Comparison of ENCODE assay signal across 18 mouse cellular contexts in genomic region chr14:101469475-101470093, GRCm38 (mm10).
"Had no signal": no experiment of that assay in that cellular context is flagged by ENCODE, and none has a peak within 500 bp of the region (broad histone marks: within the 10 kb centered on the region; RNA-seq: fewer than 3 reads in every experiment).

No protein-coding gene starts in this region.

- H3K27ac ChIP-seq: lung, embryonic 15.5 days; macrophage; midbrain, embryonic 13.5 days; midbrain, embryonic 15.5 days; neural tube, embryonic 12.5 days; stomach, embryonic 15.5 days; stomach, postnatal 0 days had no signal

- H3K9ac ChIP-seq: liver, postnatal 0 days; lung, embryonic 15.5 days; midbrain, embryonic 13.5 days; midbrain, embryonic 15.5 days; neural tube, embryonic 12.5 days; stomach, embryonic 15.5 days had no signal

- H3K36me3 ChIP-seq: lung, embryonic 15.5 days; midbrain, embryonic 13.5 days; midbrain, embryonic 15.5 days; neural tube, embryonic 12.5 days; stomach, embryonic 15.5 days had no signal

- DNase-seq: liver, postnatal 0 days; lung, adult 2 months; lung, postnatal 14 days; lung, postnatal 36 days; right cerebral cortex, postnatal 14 days; thymus, adult 2 months; thymus, postnatal 25 days; thymus, postnatal 4 days had no signal

- ATAC-seq: liver, postnatal 0 days; lung, postnatal 0 days; midbrain, embryonic 13.5 days; midbrain, embryonic 15.5 days had no signal

- H3K27me3 ChIP-seq: lung, embryonic 15.5 days; megakaryocyte, embryonic 14.5 days; midbrain, embryonic 13.5 days; midbrain, embryonic 15.5 days; neural tube, embryonic 12.5 days; stomach, embryonic 15.5 days had no signal

- H3K4me1 ChIP-seq: lung, embryonic 15.5 days; midbrain, embryonic 13.5 days; midbrain, embryonic 15.5 days; neural tube, embryonic 12.5 days; stomach, embryonic 15.5 days had no signal

- H3K4me3 ChIP-seq: lung, embryonic 15.5 days; megakaryocyte, embryonic 14.5 days; midbrain, embryonic 13.5 days; midbrain, embryonic 15.5 days; neural tube, embryonic 12.5 days; stomach, embryonic 15.5 days had no signal

- H3K4me2 ChIP-seq: lung, embryonic 15.5 days; midbrain, embryonic 11.5 days; midbrain, embryonic 13.5 days; midbrain, embryonic 15.5 days; neural tube, embryonic 12.5 days; stomach, embryonic 15.5 days had no signal

- H3K9me3 ChIP-seq: lung, embryonic 15.5 days; midbrain, embryonic 13.5 days; midbrain, embryonic 15.5 days; neural tube, embryonic 12.5 days; stomach, embryonic 15.5 days had no signal
